Mouse (Mus musculus): Measurements from ENCODE around the gene Sgpp2. TPM values are rescaled to one million over a fixed set of nuclear protein-coding genes. Genes with fewer than 3 reads are reported as not detected.

Sgpp2 gene
- polyA plus RNA-seq, 1 experiment from 2014 or later, result 7.5 TPM

DNA sequence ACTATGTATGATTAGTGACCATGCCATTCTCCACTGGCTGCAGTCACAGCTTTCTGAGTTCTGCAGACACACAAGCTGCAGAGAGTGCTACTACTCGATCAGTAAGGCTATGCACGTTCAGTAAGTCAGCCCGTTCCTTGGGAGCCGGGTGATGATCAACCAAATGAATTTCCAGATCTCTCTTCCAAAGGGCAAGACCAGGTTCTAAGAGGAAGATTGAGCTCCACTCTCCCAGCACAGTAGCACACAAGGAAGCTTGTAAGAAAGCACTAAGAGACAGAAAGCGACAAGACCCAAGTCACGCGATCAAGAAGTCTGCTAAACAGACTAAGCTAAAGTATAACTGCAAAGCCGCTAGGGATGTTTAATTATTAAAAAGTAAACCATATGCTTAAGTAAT is 130.6 kb downstream of the Sgpp2 start:
- H3K4me1 ChIP-seq, result peaks cover 3% of the 10 kb centered on the region; the same call in 1 of the 2 replicates
- no peak overlapping the region for H3K27ac ChIP-seq
- H3K4me3 ChIP-seq, result no peak overlapping the region
- H3K36me3 ChIP-seq (replicated peaks), result peaks cover 61% of the 10 kb centered on the region
- no peak for DNase-seq (ENCODE audit: extremely low spot score, low spot score)
- WGBS, result 91% methylated on average over 8 of the region's 8 CpGs
- H3K9me3 ChIP-seq, result no peaks in the 10 kb centered on the region
- no peaks in the 10 kb centered on the region for H3K27me3 ChIP-seq (ENCODE audit: poor library complexity, severe bottlenecking)

DNA sequence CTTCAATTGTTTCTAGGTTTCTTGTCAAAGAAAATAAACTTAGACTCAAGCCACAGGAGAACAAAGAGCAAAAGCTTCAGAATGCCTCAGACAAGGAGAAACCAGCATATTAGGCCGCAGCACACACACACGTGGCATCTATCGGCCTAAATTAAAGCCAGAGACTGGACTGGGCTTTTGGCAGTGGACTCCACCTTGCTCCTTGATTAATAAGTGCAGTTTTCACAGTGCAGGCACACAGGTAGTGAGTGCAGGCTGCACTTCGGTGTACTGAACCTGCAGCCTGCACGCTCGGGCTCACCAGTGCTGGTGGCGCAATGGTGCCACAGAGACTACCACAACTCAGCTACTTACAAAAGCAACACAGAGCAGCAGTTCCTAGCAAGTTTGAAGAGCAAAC is 132.9 kb downstream of the Sgpp2 start:
- WGBS, result 83% methylated on average over 7 of the region's 7 CpGs
- Histone ChIP-seq H3K27me3 (ENCODE audit: poor library complexity, severe bottlenecking) (no peaks in the 10 kb centered on the region), H3K4me3 (no peak overlapping the region), H3K27ac (no peak overlapping the region), H3K9me3 (no peaks in the 10 kb centered on the region), H3K36me3 (replicated peaks) (peaks cover 81% of the 10 kb centered on the region), H3K4me1 (peaks cover 3% of the 10 kb centered on the region; the same call in 1 of the 2 replicates)
- DNase-seq (ENCODE audit: extremely low spot score, low spot score), result no peak

DNA sequence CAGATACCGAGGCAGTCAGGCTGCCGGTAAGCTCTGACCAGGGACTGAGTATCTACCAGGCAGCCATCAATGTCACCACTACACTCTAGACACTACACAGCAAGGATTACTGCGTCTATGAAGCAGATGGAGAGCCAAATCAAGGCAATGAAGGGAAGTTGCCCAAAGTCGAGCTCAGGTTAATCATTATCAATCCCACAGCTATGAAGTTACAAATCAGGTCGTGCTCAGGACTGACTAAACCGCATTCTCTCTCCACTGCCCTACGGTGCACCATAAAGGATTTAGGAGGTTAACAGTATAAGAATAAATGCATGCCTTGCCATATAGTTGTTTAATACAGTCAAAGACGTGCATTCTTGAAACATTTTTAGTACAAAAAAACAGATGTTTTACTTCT is 136.1 kb downstream of the Sgpp2 start:
- H3K4me3 ChIP-seq, result no peak overlapping the region
- peaks cover 3% of the 10 kb centered on the region; the same call in 1 of the 2 replicates for H3K4me1 ChIP-seq
- H3K9me3 ChIP-seq, result no peaks in the 10 kb centered on the region
- H3K36me3 ChIP-seq (replicated peaks), result peaks cover 85% of the 10 kb centered on the region
- DNase-seq (ENCODE audit: extremely low spot score, low spot score), result no peak
- no peaks in the 10 kb centered on the region for H3K27me3 ChIP-seq (ENCODE audit: poor library complexity, severe bottlenecking)
- no peak overlapping the region for H3K27ac ChIP-seq
- WGBS, result 92% methylated on average over 8 of the region's 8 CpGs

DNA sequence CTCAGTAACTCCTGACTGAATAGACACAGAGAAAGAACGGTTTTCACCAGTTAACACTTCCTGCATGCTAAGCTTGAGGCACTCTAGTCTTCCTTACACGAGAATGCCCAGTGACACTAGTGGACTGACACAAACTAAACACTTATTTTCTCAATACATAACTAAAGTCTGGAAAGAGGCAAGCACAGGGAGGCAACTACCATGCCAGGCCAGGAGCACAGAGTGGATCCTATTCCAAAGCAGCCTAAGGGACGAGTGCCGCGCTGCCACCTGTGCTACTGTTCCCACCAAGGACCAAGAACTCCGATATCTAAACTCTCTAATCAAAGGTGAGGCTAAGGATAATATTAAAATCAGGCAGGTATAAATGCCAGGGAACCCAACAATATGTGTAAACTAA is 136.6 kb downstream of the Sgpp2 start:
- 93% methylated on average over 6 of the region's 6 CpGs for WGBS
- no peak for DNase-seq (ENCODE audit: extremely low spot score, low spot score)
- Histone ChIP-seq H3K9me3 (no peaks in the 10 kb centered on the region), H3K4me1 (peaks cover 3% of the 10 kb centered on the region; the same call in 1 of the 2 replicates), H3K27ac (no peak overlapping the region), H3K27me3 (ENCODE audit: poor library complexity, severe bottlenecking) (no peaks in the 10 kb centered on the region), H3K4me3 (no peak overlapping the region), H3K36me3 (replicated peaks) (peaks cover 85% of the 10 kb centered on the region)

DNA sequence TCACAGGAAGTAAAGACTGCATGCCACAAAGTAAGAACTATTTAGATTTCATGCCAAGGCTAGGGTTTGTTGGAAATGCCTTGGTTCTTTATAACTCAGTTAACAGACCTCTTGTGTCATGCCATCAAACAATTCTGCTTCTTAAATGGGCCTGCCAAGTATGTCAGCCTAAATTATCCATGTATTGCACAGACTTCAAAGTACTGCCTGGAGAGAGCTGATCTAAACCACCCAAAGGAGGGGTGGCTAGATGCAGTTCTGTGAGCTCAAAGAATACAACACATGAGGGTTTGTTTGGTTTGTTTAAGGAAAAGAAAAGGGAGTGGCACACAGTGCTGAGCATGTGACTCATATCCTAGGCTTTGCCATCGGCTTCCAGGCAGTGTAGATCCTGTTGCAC is 137.9 kb downstream of the Sgpp2 start:
- Histone ChIP-seq H3K9me3 (no peaks in the 10 kb centered on the region), H3K4me3 (no peak overlapping the region), H3K4me1 (no peaks in the 10 kb centered on the region), H3K27me3 (ENCODE audit: poor library complexity, severe bottlenecking) (no peaks in the 10 kb centered on the region), H3K27ac (no peak overlapping the region), H3K36me3 (replicated peaks) (peaks cover 88% of the 10 kb centered on the region)
- WGBS, result 91% methylated on average over 1 of the region's 1 CpGs
- DNase-seq (ENCODE audit: extremely low spot score, low spot score), result no peak

DNA sequence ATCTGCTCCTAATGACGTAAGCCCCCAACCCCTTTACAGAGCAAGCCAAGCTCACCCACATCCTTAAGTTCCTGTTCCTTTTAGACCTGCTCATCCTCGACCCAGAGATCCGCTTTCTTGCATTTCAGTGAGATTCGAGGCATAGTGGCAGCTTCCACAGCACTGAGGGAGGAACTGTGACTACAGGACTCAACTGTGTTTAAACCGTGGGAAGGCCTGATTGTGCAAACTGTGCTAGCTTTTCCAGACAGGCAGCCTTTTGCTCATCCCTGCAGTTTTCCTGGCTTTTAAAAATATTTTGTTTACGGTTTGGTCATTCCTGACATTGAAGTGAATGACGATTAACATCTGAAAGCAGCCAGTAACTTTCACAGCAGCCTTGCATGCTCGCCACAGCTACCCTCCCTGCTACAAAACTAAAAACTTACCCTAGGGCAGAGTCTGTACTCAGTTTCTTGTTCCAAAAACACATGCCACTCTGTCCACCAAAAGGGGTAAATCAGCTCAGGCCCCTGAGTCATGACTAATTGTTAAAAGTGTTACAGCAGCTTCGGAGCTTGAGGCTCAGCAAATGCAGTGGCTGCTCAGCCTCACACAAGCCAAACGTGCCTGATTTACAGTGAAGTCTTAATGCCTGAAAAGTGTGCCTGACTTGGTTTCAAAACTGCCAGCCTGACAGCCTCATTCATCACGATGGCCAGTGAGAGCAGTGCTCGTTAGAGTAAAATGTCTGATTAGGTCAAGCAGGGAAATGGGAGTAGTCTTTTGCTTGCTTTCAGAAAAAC is 141.1 kb downstream of the Sgpp2 start:
- H3K27me3 ChIP-seq (ENCODE audit: poor library complexity, severe bottlenecking), result no peaks in the 10 kb centered on the region
- DNase-seq (ENCODE audit: extremely low spot score, low spot score), result no peak
- no peak overlapping the region for H3K27ac ChIP-seq
- 83% methylated on average over 12 of the region's 12 CpGs for WGBS
- H3K36me3 ChIP-seq (replicated peaks), result peaks cover 83% of the 10 kb centered on the region
- H3K4me3 ChIP-seq, result no peak overlapping the region
- H3K4me1 ChIP-seq, result no peaks in the 10 kb centered on the region
- H3K9me3 ChIP-seq, result no peaks in the 10 kb centered on the region

DNA sequence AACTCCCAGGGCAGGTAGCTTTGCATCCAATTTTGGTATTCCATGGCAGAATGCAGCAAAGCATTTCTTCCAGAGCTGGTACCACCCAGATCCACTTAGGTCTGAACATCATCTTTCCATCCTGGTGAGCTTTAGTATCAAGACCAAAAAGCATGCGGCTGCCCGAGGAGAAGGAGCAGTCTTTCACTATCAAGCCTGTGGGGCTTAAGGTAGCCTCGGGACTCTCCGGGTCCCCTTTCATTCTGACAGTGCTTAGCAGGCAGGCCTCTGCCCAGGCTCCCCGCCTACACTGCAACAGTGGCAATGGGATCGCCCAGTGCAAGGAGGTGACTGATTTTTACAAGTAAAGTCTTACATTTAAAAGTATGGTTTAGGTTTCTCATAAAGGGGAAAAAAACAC is 142.4 kb downstream of the Sgpp2 start:
- 86% methylated on average over 6 of the region's 6 CpGs for WGBS
- no peaks in the 10 kb centered on the region for H3K9me3 ChIP-seq
- H3K4me1 ChIP-seq, result no peaks in the 10 kb centered on the region
- H3K36me3 ChIP-seq (replicated peaks), result peaks cover 83% of the 10 kb centered on the region
- DNase-seq (ENCODE audit: extremely low spot score, low spot score), result no peak
- H3K27ac ChIP-seq, result no peak overlapping the region
- H3K27me3 ChIP-seq (ENCODE audit: poor library complexity, severe bottlenecking), result no peaks in the 10 kb centered on the region
- H3K4me3 ChIP-seq, result no peak overlapping the region

DNA sequence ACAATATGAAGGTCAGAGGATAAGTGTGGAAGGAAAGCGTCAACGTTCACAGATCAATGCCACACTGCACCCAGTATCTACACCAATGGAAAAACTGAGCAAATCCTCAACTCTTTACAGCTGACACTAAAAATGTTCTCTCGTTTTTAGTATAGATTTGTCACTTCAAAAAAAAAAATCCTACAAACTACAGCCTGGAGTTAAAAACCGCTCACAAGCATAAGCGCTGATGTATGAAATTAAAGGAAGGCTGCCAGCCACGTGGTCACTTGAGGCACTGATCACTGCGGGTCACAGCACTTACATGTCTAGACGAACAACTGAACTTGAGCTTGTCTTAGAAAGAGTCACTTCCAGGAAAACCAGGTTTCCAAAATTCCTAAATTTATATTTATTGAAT is 143.7 kb downstream of the Sgpp2 start:
- peaks cover 83% of the 10 kb centered on the region for H3K36me3 ChIP-seq (replicated peaks)
- no peaks in the 10 kb centered on the region for H3K9me3 ChIP-seq
- 92% methylated on average over 8 of the region's 8 CpGs for WGBS

DNA sequence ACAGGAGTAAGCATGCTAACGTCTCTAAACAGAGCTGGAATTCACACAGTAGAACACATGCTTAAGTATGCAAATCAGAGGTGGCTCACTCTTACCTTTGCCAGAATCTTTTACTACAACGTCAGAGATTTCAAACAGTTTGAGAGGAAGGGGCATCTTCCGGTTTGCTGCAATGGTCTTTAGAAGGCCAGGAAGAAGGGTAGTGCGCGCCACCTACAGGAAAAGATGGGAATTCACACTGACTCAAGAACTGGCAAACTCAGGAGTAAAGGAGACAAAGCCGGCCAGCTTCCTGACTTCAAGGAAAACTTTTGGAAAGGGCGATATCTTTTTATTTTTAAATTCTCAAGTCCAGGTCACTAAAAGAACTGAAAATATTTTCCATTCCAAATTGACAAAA is 144.5 kb downstream of the Sgpp2 start:
- H3K36me3 ChIP-seq (replicated peaks), result peaks cover 85% of the 10 kb centered on the region
- no peaks in the 10 kb centered on the region for H3K9me3 ChIP-seq
- H3K4me3 ChIP-seq, result no peak overlapping the region
- no peaks in the 10 kb centered on the region for H3K4me1 ChIP-seq
- H3K27me3 ChIP-seq (ENCODE audit: poor library complexity, severe bottlenecking), result no peaks in the 10 kb centered on the region
- peak; percentile 45 for DNase-seq (ENCODE audit: extremely low spot score, low spot score)
- no peak overlapping the region for H3K27ac ChIP-seq
- 36% methylated on average over 7 of the region's 7 CpGs for WGBS

More for the DNA sequence above, 143.7 kb downstream of the Sgpp2 start:
- DNase-seq (ENCODE audit: extremely low spot score, low spot score), result no peak
- H3K4me1 ChIP-seq, result no peaks in the 10 kb centered on the region
- H3K4me3 ChIP-seq, result no peak overlapping the region
- H3K27ac ChIP-seq, result no peak overlapping the region
- H3K27me3 ChIP-seq (ENCODE audit: poor library complexity, severe bottlenecking), result no peaks in the 10 kb centered on the region

Other genes with a start within 250 kb of the Sgpp2 start
- gene Pax3, start 113.2 kb upstream of the Sgpp2 start, polyA plus RNA-seq (2016; fragmentation: Nextera tagmentation; extraction: Ambion mirVana), result 12.2 and 13.0 TPM in 2 replicates
- 154 TPM in 2 replicates for gene Farsb, start 178.6 kb downstream of the Sgpp2 start, polyA plus RNA-seq (2016; fragmentation: Nextera tagmentation; extraction: Ambion mirVana)
- gene Mogat1, start 200.6 kb downstream of the Sgpp2 start, polyA plus RNA-seq (2016; fragmentation: Nextera tagmentation; extraction: Ambion mirVana), result 0.87 and 1.1 TPM in 2 replicates
- gene BC035947, start 201.8 kb downstream of the Sgpp2 start, polyA plus RNA-seq (2016; fragmentation: Nextera tagmentation; extraction: Ambion mirVana), result 0.21 and 0.37 TPM in 2 replicates